Mouse (Mus musculus): Measurements from ENCODE around the gene Nav2. TPM values are rescaled to one million over a fixed set of nuclear protein-coding genes. Genes with fewer than 3 reads are reported as not detected.

Gene Nav2
- polyA plus RNA-seq, 1 experiment: 1.3 TPM

- no peak for TF ChIP-seq FLI1 (IDR thresholded peaks at IDR 0.05; ENCODE audit: low read length)
- TF ChIP-seq GATA1 (IDR thresholded peaks at IDR 0.05; ENCODE audit: borderline replicate concordance, low read length): no peak
These were observed 15.1 kb downstream of the Nav2 start for GRCm38 (mm10) chr7:48923620-48924019.

DNA sequence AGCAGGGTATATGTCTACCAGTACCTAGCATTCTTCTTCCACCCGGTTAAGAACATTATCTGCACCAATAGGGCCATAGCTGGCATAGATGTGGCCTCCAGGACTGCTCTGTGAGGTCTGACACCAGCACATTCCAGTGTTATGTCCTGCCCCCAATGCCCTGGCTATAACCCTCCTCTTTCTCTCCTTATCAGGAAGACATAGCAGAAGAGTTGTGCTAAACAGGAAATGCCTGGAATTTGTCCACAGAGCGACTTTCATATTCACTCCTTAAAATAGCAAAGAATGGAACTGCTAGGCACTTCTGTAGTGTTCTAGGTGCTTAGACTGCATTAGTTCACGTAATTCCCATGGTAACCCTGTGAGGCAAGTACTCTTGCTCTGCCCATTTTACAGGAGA, 16.7 kb downstream of the Nav2 start:
- TF ChIP-seq FLI1 (IDR thresholded peaks at IDR 0.05; ENCODE audit: low read length) (no peak), GATA1 (IDR thresholded peaks at IDR 0.05; ENCODE audit: borderline replicate concordance, low read length) (no peak)
- H3K27me3 ChIP-seq (replicated peaks): no peaks in the 10 kb centered on the region
- H3K36me3 ChIP-seq (replicated peaks; ENCODE audit: low read length): no peaks in the 10 kb centered on the region
- peaks cover 60% of the 10 kb centered on the region for H3K4me1 ChIP-seq
- H3K4me3 ChIP-seq (replicated peaks): peak overlapping the region; percentile 2
- no peaks in the 10 kb centered on the region for H3K9me3 ChIP-seq

More at GRCm38 (mm10) chr7:48923620-48924019, 15.1 kb downstream of the Nav2 start:
- Histone ChIP-seq H3K9me3 (no peaks in the 10 kb centered on the region), H3K4me1 (peaks cover 47% of the 10 kb centered on the region), H3K36me3 (replicated peaks; ENCODE audit: low read length) (no peaks in the 10 kb centered on the region), H3K4me3 (replicated peaks) (peak overlapping the region; percentile 50), H3K27me3 (replicated peaks) (peaks cover 6% of the 10 kb centered on the region)

DNA sequence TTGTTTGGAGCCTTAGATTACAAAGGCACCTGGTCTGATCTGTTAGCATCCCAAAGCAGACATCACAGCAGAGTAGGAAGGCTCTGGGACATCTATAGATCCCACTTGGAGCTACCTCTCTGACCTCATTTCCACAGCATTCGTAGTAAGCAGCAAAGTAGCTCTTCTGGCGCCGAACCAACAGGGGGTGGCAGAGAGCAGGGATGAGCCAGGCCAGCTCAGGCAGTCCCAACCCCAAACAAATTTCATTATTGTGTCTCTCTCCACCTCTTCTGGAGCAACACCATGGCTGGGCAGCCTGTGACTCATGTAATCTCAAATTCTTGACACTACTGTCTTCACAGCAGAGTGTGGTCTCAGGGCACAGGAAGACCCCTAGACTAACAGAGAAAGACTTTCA, 19.8 kb downstream of the Nav2 start:
- Histone ChIP-seq H3K27me3 (replicated peaks) (no peaks in the 10 kb centered on the region), H3K9me3 (no peaks in the 10 kb centered on the region), H3K36me3 (replicated peaks; ENCODE audit: low read length) (no peaks in the 10 kb centered on the region), H3K4me3 (replicated peaks) (no peak overlapping the region), H3K4me1 (peaks cover 55% of the 10 kb centered on the region)
- TF ChIP-seq GATA1 (IDR thresholded peaks at IDR 0.05; ENCODE audit: borderline replicate concordance, low read length) (no peak), FLI1 (IDR thresholded peaks at IDR 0.05; ENCODE audit: low read length) (no peak)

DNA sequence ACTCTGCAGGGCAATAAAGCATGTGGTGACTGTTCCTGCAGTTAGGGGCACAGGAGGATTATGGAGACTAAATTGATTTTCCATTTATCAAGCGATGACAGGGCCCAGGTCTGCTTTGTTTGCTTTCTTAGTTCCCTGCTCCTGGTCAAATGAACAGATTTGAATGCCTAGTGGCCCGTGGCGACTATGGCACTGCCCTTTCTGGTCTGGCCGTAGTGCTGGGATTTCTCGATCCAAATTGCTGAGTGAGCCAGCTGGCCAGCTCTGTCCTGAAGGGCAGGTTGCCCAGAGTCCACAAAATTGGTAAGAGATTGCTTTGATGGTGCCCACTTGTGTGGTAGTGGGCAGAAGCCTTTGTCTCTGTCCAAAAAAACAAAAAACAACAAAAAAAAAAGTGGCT, 21.9 kb downstream of the Nav2 start:
- Histone ChIP-seq H3K4me1 (peaks cover 53% of the 10 kb centered on the region), H3K9me3 (no peaks in the 10 kb centered on the region), H3K4me3 (replicated peaks) (no peak overlapping the region), H3K27me3 (replicated peaks) (peaks cover 12% of the 10 kb centered on the region), H3K36me3 (replicated peaks; ENCODE audit: low read length) (no peaks in the 10 kb centered on the region)
- TF ChIP-seq GATA1 (IDR thresholded peaks at IDR 0.05; ENCODE audit: borderline replicate concordance, low read length) (no peak), FLI1 (IDR thresholded peaks at IDR 0.05; ENCODE audit: low read length) (no peak)

GRCm38 (mm10) chr7:48932138-48932537, 23.6 kb downstream of the Nav2 start:
- Histone ChIP-seq H3K36me3 (replicated peaks; ENCODE audit: low read length) (no peaks in the 10 kb centered on the region), H3K4me1 (peaks cover 54% of the 10 kb centered on the region), H3K9me3 (no peaks in the 10 kb centered on the region), H3K27me3 (replicated peaks) (peaks cover 14% of the 10 kb centered on the region), H3K4me3 (replicated peaks) (no peak overlapping the region)
- TF ChIP-seq GATA1 (IDR thresholded peaks at IDR 0.05; ENCODE audit: borderline replicate concordance, low read length): no peak
- TF ChIP-seq FLI1 (IDR thresholded peaks at IDR 0.05; ENCODE audit: low read length): no peak

DNA sequence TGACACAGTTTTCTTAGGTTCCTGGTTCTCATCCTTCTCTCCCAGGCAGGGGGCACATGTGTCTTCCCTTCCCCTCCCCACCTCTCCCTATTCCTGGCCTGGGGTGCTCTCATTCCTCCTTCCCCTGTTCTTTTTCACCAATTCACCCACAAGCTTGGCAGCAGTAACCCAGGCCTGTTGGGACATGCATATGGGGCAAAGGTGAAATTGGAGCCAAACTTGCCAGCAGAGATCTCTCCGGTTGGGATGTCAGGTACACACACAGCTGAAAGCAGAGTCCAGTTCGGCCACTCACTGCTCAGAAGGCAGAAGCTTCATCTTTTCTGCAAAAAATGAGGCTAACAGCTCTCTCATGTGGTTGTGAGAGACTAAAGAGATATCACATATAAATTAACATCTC, 26.3 kb downstream of the Nav2 start:
- no peaks in the 10 kb centered on the region for H3K9me3 ChIP-seq
- H3K4me1 ChIP-seq: peaks cover 54% of the 10 kb centered on the region
- no peak overlapping the region for H3K4me3 ChIP-seq (replicated peaks)
- TF ChIP-seq FLI1 (IDR thresholded peaks at IDR 0.05; ENCODE audit: low read length): no peak
- no peaks in the 10 kb centered on the region for H3K36me3 ChIP-seq (replicated peaks; ENCODE audit: low read length)
- H3K27me3 ChIP-seq (replicated peaks): peaks cover 14% of the 10 kb centered on the region

DNA sequence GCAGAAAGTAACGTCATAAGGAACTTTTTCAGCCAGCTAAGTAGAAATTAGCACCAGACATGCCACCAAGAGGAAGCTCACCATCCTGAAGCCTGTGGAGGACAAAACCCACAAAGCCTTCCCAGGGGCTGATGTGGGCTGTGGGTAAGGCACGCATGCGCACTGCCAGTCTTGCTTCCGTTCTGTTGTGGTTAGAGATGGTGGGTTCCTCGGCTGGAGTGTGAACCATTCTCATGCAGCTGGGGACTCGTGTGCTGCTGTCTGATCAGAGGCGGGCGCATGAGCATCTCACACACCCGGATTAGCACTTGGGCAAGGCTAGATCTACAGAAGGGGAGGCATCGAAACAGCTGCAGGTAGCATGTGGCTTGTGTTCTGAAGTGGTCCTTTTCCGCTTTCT, 29.0 kb downstream of the Nav2 start:
- Histone ChIP-seq H3K36me3 (replicated peaks; ENCODE audit: low read length) (no peaks in the 10 kb centered on the region), H3K9me3 (no peaks in the 10 kb centered on the region), H3K4me3 (replicated peaks) (peak overlapping the region; percentile 86), H3K27me3 (replicated peaks) (peaks cover 18% of the 10 kb centered on the region), H3K4me1 (peaks cover 67% of the 10 kb centered on the region)
- TF ChIP-seq GATA1 (IDR thresholded peaks at IDR 0.05; ENCODE audit: borderline replicate concordance, low read length) (no peak), FLI1 (IDR thresholded peaks at IDR 0.05; ENCODE audit: low read length) (0 out of 2 replicates have a peak, but pooled peaks have one; percentile 18)

DNA sequence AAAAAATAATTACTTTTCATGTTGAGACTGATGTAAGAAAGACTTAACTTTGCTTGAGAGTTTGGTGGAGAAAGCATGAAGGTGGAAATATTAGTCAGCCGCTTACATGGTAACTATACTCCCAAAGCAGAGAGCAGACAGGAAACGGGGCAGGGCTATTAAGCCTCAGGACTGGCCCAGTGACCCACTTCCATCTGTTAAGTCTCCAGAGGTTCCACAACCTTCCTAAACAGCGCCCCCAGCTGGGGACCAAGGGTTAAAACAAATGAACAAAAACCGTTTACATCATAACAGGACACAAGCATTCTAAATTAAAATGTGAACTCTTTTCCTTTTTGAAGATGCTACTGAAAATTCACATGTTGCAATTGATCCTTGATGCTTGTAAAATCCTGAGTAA, 29.7 kb downstream of the Nav2 start:
- TF ChIP-seq FLI1 (IDR thresholded peaks at IDR 0.05; ENCODE audit: low read length): no peak
- Histone ChIP-seq H3K4me3 (replicated peaks) (peak overlapping the region; percentile 86), H3K36me3 (replicated peaks; ENCODE audit: low read length) (no peaks in the 10 kb centered on the region)

GRCm38 (mm10) chr7:48948381-48949108, 40.0 kb downstream of the Nav2 start:
- H3K4me1 ChIP-seq: peaks cover 38% of the 10 kb centered on the region
- H3K9me3 ChIP-seq: no peaks in the 10 kb centered on the region
- peaks cover 59% of the 10 kb centered on the region for H3K27me3 ChIP-seq (replicated peaks)
- no peaks in the 10 kb centered on the region for H3K36me3 ChIP-seq (replicated peaks; ENCODE audit: low read length)
- TF ChIP-seq GATA1 (IDR thresholded peaks at IDR 0.05; ENCODE audit: borderline replicate concordance, low read length) (no peak), FLI1 (IDR thresholded peaks at IDR 0.05; ENCODE audit: low read length) (no peak)
- H3K4me3 ChIP-seq (replicated peaks): peak overlapping the region; percentile 39

More for the DNA sequence above, 29.7 kb downstream of the Nav2 start:
- Histone ChIP-seq H3K4me1 (peaks cover 72% of the 10 kb centered on the region), H3K9me3 (no peaks in the 10 kb centered on the region), H3K27me3 (replicated peaks) (peaks cover 18% of the 10 kb centered on the region)

DNA sequence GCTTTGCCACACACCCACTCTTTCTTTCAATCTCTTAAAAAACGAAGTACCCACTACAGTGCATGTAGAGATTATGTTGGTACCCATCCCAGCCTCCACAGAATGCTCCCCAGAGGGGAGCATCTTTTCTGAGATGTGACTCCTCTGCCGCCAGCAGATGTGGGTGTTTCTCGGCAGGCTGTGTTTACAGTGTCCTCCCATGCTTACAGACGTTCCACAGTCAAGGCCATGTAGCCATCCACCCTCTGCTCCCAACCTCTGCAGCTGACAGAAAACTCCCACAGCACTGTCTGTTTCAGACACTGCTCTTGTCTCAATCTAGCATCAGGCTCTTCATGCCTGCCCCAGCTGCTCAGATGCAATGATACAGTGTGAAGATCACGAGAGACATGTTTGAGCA, 46.0 kb downstream of the Nav2 start:
- Histone ChIP-seq H3K36me3 (replicated peaks; ENCODE audit: low read length) (no peaks in the 10 kb centered on the region), H3K27me3 (replicated peaks) (peaks cover 84% of the 10 kb centered on the region), H3K9me3 (no peaks in the 10 kb centered on the region), H3K4me1 (peaks cover 19% of the 10 kb centered on the region), H3K4me3 (replicated peaks) (no peak overlapping the region)
- TF ChIP-seq GATA1 (IDR thresholded peaks at IDR 0.05; ENCODE audit: borderline replicate concordance, low read length): no peak
- TF ChIP-seq FLI1 (IDR thresholded peaks at IDR 0.05; ENCODE audit: low read length): no peak
